Mouse (Mus musculus) frontal cortex, postnatal 36 days (tissue): Measurements from ENCODE around the gene Uaca.
A peak's percentile ranks its signal among the peaks of the same experiment; 100 is the strongest.

Experiments used
- DNase-seq, 2 experiments: peaks; one replicate each; pipeline ENCODE4 v3.0.0; 2022; ENCODE audit warnings: low spot score in 2 of 2

Gene Uaca

GRCm38 (mm10) chr9:60794210-60794840 lies at the start of gene Uaca:
Gene Uaca, plus strand, starts transcription at chr9:60794542.
- peak; percentile 61 to 77 for DNase-seq

GRCm38 (mm10) chr9:60744971-60745370 lies 49.4 kb upstream of the Uaca start:
- DNase-seq, result no peak

GRCm38 (mm10) chr9:60746561-60746960 lies 47.8 kb upstream of the Uaca start:
- DNase-seq, result no peak

GRCm38 (mm10) chr9:60747672-60748071 lies 46.7 kb upstream of the Uaca start:
- DNase-seq, result no peak

GRCm38 (mm10) chr9:60748191-60748590 lies 46.2 kb upstream of the Uaca start:
- no peak for DNase-seq

- no peak for DNase-seq
These were observed 45.2 kb upstream of the Uaca start for GRCm38 (mm10) chr9:60749105-60749504.

GRCm38 (mm10) chr9:60751098-60751497 lies 43.2 kb upstream of the Uaca start:
- DNase-seq, result no peak

GRCm38 (mm10) chr9:60751971-60752370 lies 42.4 kb upstream of the Uaca start:
- DNase-seq, result no peak

- DNase-seq, result no peak
These were observed 41.7 kb upstream of the Uaca start for GRCm38 (mm10) chr9:60752636-60753035.

GRCm38 (mm10) chr9:60756258-60756657 lies 38.1 kb upstream of the Uaca start:
- DNase-seq, result peak; percentile 47 to 75

GRCm38 (mm10) chr9:60756866-60757740 lies 37.2 kb upstream of the Uaca start:
- no peak for DNase-seq

GRCm38 (mm10) chr9:60757817-60758216 lies 36.5 kb upstream of the Uaca start:
- DNase-seq, result no peak

GRCm38 (mm10) chr9:60759436-60760007 lies 34.8 kb upstream of the Uaca start:
- DNase-seq, result no peak

- DNase-seq, result no peak
These were observed 29.2 kb upstream of the Uaca start for GRCm38 (mm10) chr9:60765181-60765580.

- no peak for DNase-seq
These were observed 25.9 kb upstream of the Uaca start for GRCm38 (mm10) chr9:60768393-60768792.

- DNase-seq, result no peak
These were observed 24.6 kb upstream of the Uaca start for GRCm38 (mm10) chr9:60769711-60770111.

- no peak for DNase-seq
These were observed 20.6 kb upstream of the Uaca start for GRCm38 (mm10) chr9:60773713-60774112.

GRCm38 (mm10) chr9:60776899-60777298 lies 17.4 kb upstream of the Uaca start:
- no peak for DNase-seq

- no peak for DNase-seq
These were observed 12.1 kb upstream of the Uaca start for GRCm38 (mm10) chr9:60782057-60782789.

GRCm38 (mm10) chr9:60785069-60785468 lies 9.3 kb upstream of the Uaca start:
- no peak for DNase-seq

- DNase-seq, result no peak
These were observed 6.7 kb upstream of the Uaca start for GRCm38 (mm10) chr9:60787517-60788110.

GRCm38 (mm10) chr9:60790282-60790681 lies 4.1 kb upstream of the Uaca start:
- no peak for DNase-seq
